8 mouse cellular contexts compared by ENCODE assay signal in genomic region chr10:81541803-81542202, GRCm38 (mm10). TPM values are rescaled to one million over a fixed set of nuclear protein-coding genes. Genes with fewer than 3 reads are reported as not detected.
A peak's percentile ranks its signal among the peaks of the same experiment; 100 is the strongest.
DNase-seq lines count a peak whose midpoint lies in the region; ATAC-seq and TF ChIP-seq lines count a peak whose summit lies in the region.

No protein-coding gene starts in this region.

- H3K9ac ChIP-seq in heart, embryonic 14.5 days (ENCODE audit: low read length) = peak overlapping the region; percentile 93
- peak overlapping the region; percentile 98; the same call in 1 of the 2 replicates for H3K9ac ChIP-seq in midbrain, embryonic 13.5 days (replicated peaks)

- no peaks in the 10 kb centered on the region for H3K36me3 ChIP-seq in spleen, adult 2 months (ENCODE audit: control insufficient read depth, insufficient read depth, low read length)
- 0 out of 2 replicates have a peak, but pooled peaks cover 4% of the 10 kb centered on the region for H3K36me3 ChIP-seq in heart, embryonic 14.5 days (ENCODE audit: control insufficient read depth, insufficient read depth, low read length)
- peaks cover 16% of the 10 kb centered on the region; the same call in 1 of the 2 replicates for H3K36me3 ChIP-seq in midbrain, embryonic 13.5 days

- ATAC-seq in heart, embryonic 14.5 days (ENCODE audit: insufficient number of reproducible peaks, insufficient read depth, low FRiP score, low read depth) = no peak
- no peak for ATAC-seq in midbrain, embryonic 13.5 days
- no peak for ATAC-seq in inflammation-experienced regulatory T-cells, adult 6 months
- no peak for ATAC-seq in megakaryocyte-erythroid progenitor cell, adult 5-6 weeks (replicated peaks; ENCODE audit: low FRiP score, low TSS enrichment, poor library complexity, severe bottlenecking)

- 0 out of 2 replicates have a peak overlapping the region, but pooled peaks have one; percentile 22 for H3K27ac ChIP-seq in spleen, adult 2 months (ENCODE audit: insufficient read depth, low read length)
- peak overlapping the region; percentile 18 to 37; a peak in 1 of 4 replicates for H3K27ac ChIP-seq in heart, embryonic 14.5 days (replicated peaks in 1 of 2; ENCODE audit: control insufficient read depth in 1 of 2, insufficient read depth in 1 of 2, low read depth in 2 of 2, low read length in 2 of 2)
- H3K27ac ChIP-seq in midbrain, embryonic 13.5 days = no peak overlapping the region

- peaks cover 35% of the 10 kb centered on the region; the same call in 1 of the 2 replicates for H3K4me1 ChIP-seq in spleen, adult 2 months (ENCODE audit: control insufficient read depth, insufficient read depth, insufficient read length)
- peaks cover 20 to 34% of the 10 kb centered on the region in 2 experiments for H3K4me1 ChIP-seq in heart, embryonic 14.5 days (ENCODE audit: control insufficient read depth in 2 of 2, insufficient read depth in 2 of 2, low read length in 2 of 2)
- H3K4me1 ChIP-seq in midbrain, embryonic 13.5 days (replicated peaks) = peaks cover 42% of the 10 kb centered on the region

- H3K27me3 ChIP-seq in spleen, adult 2 months (ENCODE audit: control insufficient read depth, insufficient read depth, low read length) = no peaks in the 10 kb centered on the region
- H3K27me3 ChIP-seq in heart, embryonic 14.5 days (ENCODE audit: control insufficient read depth, insufficient read depth, low read length) = no peaks in the 10 kb centered on the region
- no peaks in the 10 kb centered on the region for H3K27me3 ChIP-seq in midbrain, embryonic 13.5 days

- no peak for DNase-seq in spleen, adult 2 months (ENCODE audit: low read depth in 1 of 2, low spot score in 2 of 2)
- DNase-seq in spleen, postnatal 36 days (ENCODE audit: low spot score in 2 of 2) = no peak
- DNase-seq in kidney, postnatal 36 days = peak; percentile 80 to 84
- no peak for DNase-seq in cerebellum, adult 8-10 months

- 80% methylated on average over 10 of the region's 10 CpGs for WGBS in spleen, adult 2 months
- 41% methylated on average over 10 of the region's 10 CpGs for WGBS in heart, embryonic 14.5 days
- 86% methylated on average over 10 of the region's 10 CpGs for WGBS in midbrain, embryonic 13.5 days

- H3K9me3 ChIP-seq in heart, embryonic 14.5 days (ENCODE audit: control insufficient read depth, low read length) = no peaks in the 10 kb centered on the region
- no peaks in the 10 kb centered on the region for H3K9me3 ChIP-seq in midbrain, embryonic 13.5 days

- H3K4me3 ChIP-seq in spleen, adult 2 months (ENCODE audit: extremely low read depth, insufficient read depth, insufficient read length) = no peak overlapping the region
- no peak overlapping the region for H3K4me3 ChIP-seq in heart, embryonic 14.5 days (ENCODE audit: control insufficient read depth in 1 of 2, insufficient read depth in 1 of 2, low read depth in 1 of 2, low read length in 2 of 2)
- H3K4me3 ChIP-seq in midbrain, embryonic 13.5 days (replicated peaks) = no peak overlapping the region

- no peak for TF ChIP-seq CTCF in spleen, adult 2 months (IDR thresholded peaks at IDR 0.05; ENCODE audit: extremely low read depth, insufficient read depth, insufficient read length, insufficient replicate concordance)

- no peak for TF ChIP-seq POLR2A in spleen, adult 2 months (IDR thresholded peaks at IDR 0.05; ENCODE audit: low read depth, low read length)

- H3K4me2 ChIP-seq in heart, embryonic 14.5 days (ENCODE audit: low read length) = peak overlapping the region; percentile 35
- peak overlapping the region; percentile 91; the same call in 1 of the 2 replicates for H3K4me2 ChIP-seq in midbrain, embryonic 13.5 days (replicated peaks)

RNA-seq across cellular contexts. Expression of gene Gna11, which starts 3.2 kb away (rescaled TPM):
- 33.8 and 38.9 TPM in 2 replicates for polyA plus RNA-seq in spleen, adult 2 months (2012; rRNA removed)
- polyA plus RNA-seq in heart, embryonic 14.5 days (2014; fragmentation: Nextera tagmentation; extraction: Ambion mirVana) = 54.9 and 57.4 TPM in 2 replicates
- 74.5 and 77.1 TPM in 2 replicates for polyA plus RNA-seq in midbrain, embryonic 13.5 days (2015; fragmentation: Nextera tagmentation; extraction: Ambion mirVana)
- 10 to 100 TPM; 26.5 to 29.4 (median 28.7) TPM for polyA plus RNA-seq in inflammation-experienced regulatory T-cells, adult 6 months (2017; shearing (Covaris generic))
- total RNA-seq in megakaryocyte-erythroid progenitor cell, adult 5-6 weeks (2014; fragmentation: Nextera tagmentation) = 13.7 and 22.4 TPM in 2 replicates
- total RNA-seq in megakaryocyte-erythroid progenitor cell, adult 5-6 weeks (2017) = 16.0 and 57.4 TPM in 2 replicates

RNA-seq across cellular contexts. Expression of gene Aes, which starts 17.5 kb away (rescaled TPM):
- polyA plus RNA-seq in spleen, adult 2 months (2012; rRNA removed) = 702 and 1,172 TPM in 2 replicates
- polyA plus RNA-seq in heart, embryonic 14.5 days (2014; fragmentation: Nextera tagmentation; extraction: Ambion mirVana) = 367 and 598 TPM in 2 replicates
- polyA plus RNA-seq in midbrain, embryonic 13.5 days (2015; fragmentation: Nextera tagmentation; extraction: Ambion mirVana) = 451 and 572 TPM in 2 replicates
- 100 to 1,000 TPM in 2 of 3 experiments, 10 to 100 TPM in 1; 82.5 to 118 (median 109) TPM for polyA plus RNA-seq in inflammation-experienced regulatory T-cells, adult 6 months (2017; shearing (Covaris generic))
- 185 and 209 TPM in 2 replicates for total RNA-seq in megakaryocyte-erythroid progenitor cell, adult 5-6 weeks (2014; fragmentation: Nextera tagmentation)
- total RNA-seq in megakaryocyte-erythroid progenitor cell, adult 5-6 weeks (2017) = 162 and 206 TPM in 2 replicates

RNA-seq across cellular contexts. Expression of gene Gna15, which starts 17.8 kb away (rescaled TPM):
- polyA plus RNA-seq in spleen, adult 2 months (2012; rRNA removed) = 14.8 and 15.1 TPM in 2 replicates
- polyA plus RNA-seq in heart, embryonic 14.5 days (2014; fragmentation: Nextera tagmentation; extraction: Ambion mirVana) = 0.74 and 0.89 TPM in 2 replicates
- 0.94 and 1.0 TPM in 2 replicates for polyA plus RNA-seq in midbrain, embryonic 13.5 days (2015; fragmentation: Nextera tagmentation; extraction: Ambion mirVana)
- 100 to 1,000 TPM in 1 of 3 experiments, 10 to 100 TPM in 2; 23.1 to 102 (median 24.3) TPM for polyA plus RNA-seq in inflammation-experienced regulatory T-cells, adult 6 months (2017; shearing (Covaris generic))
- 41.4 and 48.1 TPM in 2 replicates for total RNA-seq in megakaryocyte-erythroid progenitor cell, adult 5-6 weeks (2014; fragmentation: Nextera tagmentation)
- 42.6 and 45.2 TPM in 2 replicates for total RNA-seq in megakaryocyte-erythroid progenitor cell, adult 5-6 weeks (2017)

RNA-seq across cellular contexts. Expression of gene Tle2, which starts 32.6 kb away (rescaled TPM):
- polyA plus RNA-seq in spleen, adult 2 months (2012; rRNA removed) = 49.9 and 58.6 TPM in 2 replicates
- 21.6 and 21.8 TPM in 2 replicates for polyA plus RNA-seq in heart, embryonic 14.5 days (2014; fragmentation: Nextera tagmentation; extraction: Ambion mirVana)
- 23.6 and 26.2 TPM in 2 replicates for polyA plus RNA-seq in midbrain, embryonic 13.5 days (2015; fragmentation: Nextera tagmentation; extraction: Ambion mirVana)
- 1 to 10 TPM in 2 of 3 experiments, not detected in 1; 1.4 TPM for polyA plus RNA-seq in inflammation-experienced regulatory T-cells, adult 6 months (2017; shearing (Covaris generic))
- total RNA-seq in megakaryocyte-erythroid progenitor cell, adult 5-6 weeks (2014; fragmentation: Nextera tagmentation) = 4.2 and 5.9 TPM in 2 replicates
- total RNA-seq in megakaryocyte-erythroid progenitor cell, adult 5-6 weeks (2017) = 0.33 and 0.69 TPM in 2 replicates

RNA-seq across cellular contexts. Expression of gene S1pr4, which starts 41.9 kb away (rescaled TPM):
- polyA plus RNA-seq in spleen, adult 2 months (2012; rRNA removed) = 127 and 168 TPM in 2 replicates
- 0.24 and 0.35 TPM in 2 replicates for polyA plus RNA-seq in heart, embryonic 14.5 days (2014; fragmentation: Nextera tagmentation; extraction: Ambion mirVana)
- polyA plus RNA-seq in midbrain, embryonic 13.5 days (2015; fragmentation: Nextera tagmentation; extraction: Ambion mirVana) = 0.64 and 0.77 TPM in 2 replicates
- 10 to 100 TPM; 49.1 to 93.2 (median 50.3) TPM for polyA plus RNA-seq in inflammation-experienced regulatory T-cells, adult 6 months (2017; shearing (Covaris generic))
- 19.0 and 22.2 TPM in 2 replicates for total RNA-seq in megakaryocyte-erythroid progenitor cell, adult 5-6 weeks (2014; fragmentation: Nextera tagmentation)
- total RNA-seq in megakaryocyte-erythroid progenitor cell, adult 5-6 weeks (2017) = 17.2 and 18.9 TPM in 2 replicates

Comparison
In these comparisons a context has a peak if more than half of its experiments do, and no peak if none do; other contexts are left out.
1. DNase-seq: peak in kidney, postnatal 36 days (2 of 2); none in spleen, adult 2 months (0 of 2), spleen, postnatal 36 days (0 of 2) and cerebellum, adult 8-10 months (single experiment).